Comparison of ENCODE assay signal across 12 mouse cellular contexts in genomic region chrX:160598055-160598454, GRCm38 (mm10).
A peak's percentile ranks its signal among the peaks of the same experiment; 100 is the strongest.
DNase-seq lines count a peak whose midpoint lies in the region; ATAC-seq and TF ChIP-seq lines count a peak whose summit lies in the region.
"Had no signal": no experiment of that assay in that cellular context is flagged by ENCODE, and none has a peak within 500 bp of the region (broad histone marks: within the 10 kb centered on the region; RNA-seq: fewer than 3 reads in every experiment).

No protein-coding gene starts in this region.

- H3K9ac ChIP-seq in embryonic facial prominence, embryonic 12.5 days, result no peak overlapping the region
- H3K9ac ChIP-seq in kidney, embryonic 15.5 days, result no peak overlapping the region
- no peak overlapping the region for H3K9ac ChIP-seq in neural tube, embryonic 12.5 days
- H3K9ac ChIP-seq: limb, embryonic 15.5 days had no signal

- no peak for DNase-seq in embryonic facial prominence, embryonic 10.5 days (ENCODE audit: low spot score)
- no peak for DNase-seq in kidney, postnatal 36 days
- DNase-seq in neural tube, embryonic 10.5 days (ENCODE audit: extremely low spot score, low spot score), result no peak
- no peak for DNase-seq in left cerebral cortex, postnatal 36 days (ENCODE audit: low spot score in 2 of 2)
- DNase-seq: cerebellum, adult 18-20 months; thymus, postnatal 14 days had no signal

- 0 out of 2 replicates have a peak, but pooled peaks cover 10% of the 10 kb centered on the region for H3K27me3 ChIP-seq in embryonic facial prominence, embryonic 12.5 days
- peaks cover 73% of the 10 kb centered on the region for H3K27me3 ChIP-seq in embryonic facial prominence, embryonic 10.5 days (replicated peaks; ENCODE audit: low read depth, poor library complexity, severe bottlenecking)
- H3K27me3 ChIP-seq in kidney, embryonic 15.5 days, result peaks cover 34% of the 10 kb centered on the region
- H3K27me3 ChIP-seq in neural tube, embryonic 12.5 days (replicated peaks), result 0 out of 2 replicates have a peak, but pooled peaks cover 3% of the 10 kb centered on the region
- H3K27me3 ChIP-seq in myocyte (ENCODE audit: control insufficient read depth, insufficient read depth, insufficient read length), result no peaks in the 10 kb centered on the region

- no peak for TF ChIP-seq POLR2A in myocyte (IDR thresholded peaks at IDR 0.05; ENCODE audit: insufficient read length, low read depth)

- intact Hi-C loops in left cerebral cortex, postnatal 36 days (cut with DNase I), result no loop called here

- no peak overlapping the region for H3K4me3 ChIP-seq in embryonic facial prominence, embryonic 12.5 days
- H3K4me3 ChIP-seq in embryonic facial prominence, embryonic 10.5 days, result no peak overlapping the region
- no peak overlapping the region for H3K4me3 ChIP-seq in kidney, embryonic 15.5 days (replicated peaks)
- no peak overlapping the region for H3K4me3 ChIP-seq in neural tube, embryonic 12.5 days
- no peak overlapping the region for H3K4me3 ChIP-seq in myocyte
- H3K4me3 ChIP-seq: limb, embryonic 15.5 days had no signal

- H3ac ChIP-seq in myocyte (ENCODE audit: control insufficient read depth, insufficient read length), result no peak overlapping the region

- H3K79me2 ChIP-seq in myocyte (ENCODE audit: control insufficient read depth, insufficient read depth), result no peaks in the 10 kb centered on the region

- H3K9me3 ChIP-seq in embryonic facial prominence, embryonic 12.5 days, result no peaks in the 10 kb centered on the region
- no peaks in the 10 kb centered on the region for H3K9me3 ChIP-seq in embryonic facial prominence, embryonic 10.5 days
- H3K9me3 ChIP-seq in kidney, embryonic 15.5 days (replicated peaks), result no peaks in the 10 kb centered on the region
- no peaks in the 10 kb centered on the region for H3K9me3 ChIP-seq in neural tube, embryonic 12.5 days
- H3K9me3 ChIP-seq: limb, embryonic 15.5 days had no signal

- H3K36me3 ChIP-seq in embryonic facial prominence, embryonic 12.5 days, result no peaks in the 10 kb centered on the region
- H3K36me3 ChIP-seq in embryonic facial prominence, embryonic 10.5 days (replicated peaks), result no peaks in the 10 kb centered on the region
- no peaks in the 10 kb centered on the region for H3K36me3 ChIP-seq in kidney, embryonic 15.5 days
- H3K36me3 ChIP-seq in neural tube, embryonic 12.5 days, result no peaks in the 10 kb centered on the region
- no peaks in the 10 kb centered on the region for H3K36me3 ChIP-seq in myocyte (ENCODE audit: control insufficient read depth, insufficient read depth)
- H3K36me3 ChIP-seq: limb, embryonic 15.5 days had no signal

- H3K27ac ChIP-seq in embryonic facial prominence, embryonic 12.5 days, result 0 out of 2 replicates have a peak overlapping the region, but pooled peaks have one; percentile 50
- H3K27ac ChIP-seq in embryonic facial prominence, embryonic 10.5 days (replicated peaks), result no peak overlapping the region
- H3K27ac ChIP-seq in kidney, embryonic 15.5 days, result peak overlapping the region; percentile 84; the same call in 1 of the 2 replicates
- no peak overlapping the region for H3K27ac ChIP-seq in neural tube, embryonic 12.5 days
- H3K27ac ChIP-seq: macrophage had no signal

- no peak overlapping the region for H3K4me2 ChIP-seq in embryonic facial prominence, embryonic 12.5 days (replicated peaks)
- no peak overlapping the region for H3K4me2 ChIP-seq in kidney, embryonic 15.5 days
- H3K4me2 ChIP-seq in neural tube, embryonic 12.5 days (replicated peaks), result no peak overlapping the region
- peak overlapping the region; percentile 26 for H3K4me2 ChIP-seq in myocyte (ENCODE audit: low read depth)
- H3K4me2 ChIP-seq: limb, embryonic 15.5 days had no signal

- 85% methylated on average over 2 of the region's 2 CpGs for WGBS in embryonic facial prominence, embryonic 12.5 days
- 78% methylated on average over 2 of the region's 2 CpGs for WGBS in embryonic facial prominence, embryonic 10.5 days
- 68% methylated on average over 2 of the region's 2 CpGs for WGBS in kidney, embryonic 15.5 days
- WGBS in neural tube, embryonic 12.5 days, result 67% methylated on average over 2 of the region's 2 CpGs

- peaks cover 6% of the 10 kb centered on the region; the same call in 1 of the 2 replicates for H3K4me1 ChIP-seq in embryonic facial prominence, embryonic 12.5 days
- peaks cover 12% of the 10 kb centered on the region for H3K4me1 ChIP-seq in embryonic facial prominence, embryonic 10.5 days
- peaks cover 27% of the 10 kb centered on the region for H3K4me1 ChIP-seq in kidney, embryonic 15.5 days
- H3K4me1 ChIP-seq in neural tube, embryonic 12.5 days, result peaks cover 16% of the 10 kb centered on the region

- ATAC-seq in embryonic facial prominence, embryonic 12.5 days (ENCODE audit: insufficient number of reproducible peaks, insufficient read depth, low FRiP score, low TSS enrichment), result no peak
- ATAC-seq in kidney, embryonic 15.5 days (replicated peaks; ENCODE audit: low FRiP score), result no peak
- 0 out of 2 replicates have a peak, but pooled peaks have one; percentile 21 for ATAC-seq in neural tube, embryonic 12.5 days (ENCODE audit: low FRiP score, low read depth)

TF ChIP-seq in myocyte, 11 proteins besides CTCF, POLR2A, EP300 and RAD21:
- TF ChIP-seq POLR2AphosphoS2 (IDR thresholded peaks at IDR 0.05; ENCODE audit: insufficient read length, low read depth) (no peak), MAX (IDR thresholded peaks at IDR 0.05; ENCODE audit: low read depth) (no peak), USF1 (IDR thresholded peaks at IDR 0.05; ENCODE audit: low read depth) (no peak), E2F4 (IDR thresholded peaks at IDR 0.05; ENCODE audit: insufficient read depth) (no peak), SRF (IDR thresholded peaks at IDR 0.05; ENCODE audit: control insufficient read depth, insufficient read length, low read depth) (no peak), REST (IDR thresholded peaks at IDR 0.05; ENCODE audit: insufficient read depth, insufficient read length) (no peak), TCF3 (IDR thresholded peaks at IDR 0.05; ENCODE audit: insufficient read length, low read depth) (peak; percentile 73), MYOD1 (IDR thresholded peaks at IDR 0.05; ENCODE audit: control insufficient read depth in 1 of 3, insufficient read length in 2 of 3, low read depth in 2 of 3) (peak; percentile 38 to 91 (median 88)), MYOG (IDR thresholded peaks at IDR 0.05; ENCODE audit: control insufficient read depth in 1 of 3, insufficient read depth in 1 of 3, insufficient read length in 2 of 3, low read depth in 2 of 3) (peak; percentile 72 to 95 (median 80)), TCF12 (IDR thresholded peaks at IDR 0.05; ENCODE audit: insufficient read depth, poor library complexity, severe bottlenecking) (peak; percentile 62), CEBPB (IDR thresholded peaks at IDR 0.05; ENCODE audit: insufficient read depth, poor library complexity, severe bottlenecking) (no peak)

Comparison
In these comparisons a context has a peak if more than half of its experiments do, and no peak if none do; other contexts are left out.
1. H3K27ac ChIP-seq: peak in embryonic facial prominence, embryonic 12.5 days (single experiment) and kidney, embryonic 15.5 days (single experiment); none in embryonic facial prominence, embryonic 10.5 days (single experiment) and neural tube, embryonic 12.5 days (single experiment).